Mouse (Mus musculus) testis, postnatal 10 days (tissue): ENCODE measurements around the gene Mcts2.
"Not testable (repeated sequence)": the region's sequence is repeated elsewhere in the genome, so short reads cannot be mapped to it uniquely, and the experiment has no call there.

ENCODE experiments used
- DNase-seq: peaks from one replicate; pipeline ENCODE4 v3.0.0; 2021; ENCODE audit warnings: low spot score

The Mcts2 gene

DNA sequence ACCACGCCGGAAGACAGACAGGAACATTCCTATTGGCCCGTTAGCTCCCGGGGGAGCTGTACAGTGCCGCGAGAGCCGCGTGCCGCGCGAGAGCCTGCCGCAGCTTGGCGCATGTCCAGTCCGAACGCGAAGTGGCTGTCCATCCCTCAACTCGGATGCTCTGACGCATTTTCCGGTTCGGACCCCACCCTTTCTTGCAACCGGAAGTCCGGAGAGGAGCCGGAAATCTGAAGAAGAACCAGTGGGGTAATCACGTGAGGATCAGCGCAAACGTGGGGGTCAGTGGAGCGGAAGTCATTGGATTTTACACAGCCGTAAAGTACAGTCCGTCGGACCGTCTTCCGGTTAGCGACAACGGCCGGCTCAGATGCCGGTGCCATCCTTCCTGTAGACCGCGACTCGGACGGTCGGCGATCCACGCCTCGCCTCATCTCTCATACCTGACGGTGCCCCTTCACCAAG lies at the start of gene Mcts2:
Gene Mcts2, plus strand, starts transcription at position 230 of the 462 bp plus-strand sequence.
- DNase-seq = peak; percentile 96

DNA sequence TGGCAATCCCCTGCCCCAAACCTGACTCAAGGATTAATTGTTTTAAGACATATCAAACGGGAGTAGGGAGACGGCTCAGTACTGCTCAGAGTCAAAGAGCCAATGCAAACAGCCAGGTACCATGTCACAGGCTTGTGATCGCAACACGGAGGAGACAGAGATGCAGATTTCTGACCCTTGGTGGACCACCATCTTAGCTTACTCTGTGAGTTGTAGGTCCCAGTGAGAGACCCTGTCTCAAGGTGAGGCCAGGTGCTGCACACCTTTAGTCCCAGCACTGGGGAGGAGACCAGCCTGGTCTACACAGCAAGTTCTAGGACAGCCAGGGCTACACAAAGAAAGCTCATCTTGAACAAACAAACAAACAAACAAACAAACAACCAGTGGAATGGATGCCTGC lies 49.5 kb upstream of the Mcts2 start:
- no peak for DNase-seq

DNA sequence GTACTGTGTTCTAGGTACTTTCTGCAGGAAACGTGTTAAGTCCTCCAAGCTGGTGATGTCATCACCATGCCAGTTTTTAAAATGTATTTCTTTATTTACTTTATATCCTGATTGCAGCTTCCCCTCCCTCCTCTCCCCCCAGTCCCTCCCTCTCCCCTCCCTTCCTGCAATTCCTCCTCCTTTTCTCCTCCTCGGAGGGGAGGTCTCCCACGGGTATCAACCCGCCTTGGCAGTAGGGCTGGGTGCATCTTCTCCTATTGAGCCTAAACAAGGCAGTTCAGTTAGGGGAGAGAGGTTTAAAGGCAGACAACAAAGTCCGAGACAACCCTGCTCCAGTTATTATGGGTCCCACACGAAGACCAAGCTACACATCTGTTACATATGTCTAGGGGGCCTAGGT lies 48.0 kb upstream of the Mcts2 start:
- DNase-seq = no peak

DNA sequence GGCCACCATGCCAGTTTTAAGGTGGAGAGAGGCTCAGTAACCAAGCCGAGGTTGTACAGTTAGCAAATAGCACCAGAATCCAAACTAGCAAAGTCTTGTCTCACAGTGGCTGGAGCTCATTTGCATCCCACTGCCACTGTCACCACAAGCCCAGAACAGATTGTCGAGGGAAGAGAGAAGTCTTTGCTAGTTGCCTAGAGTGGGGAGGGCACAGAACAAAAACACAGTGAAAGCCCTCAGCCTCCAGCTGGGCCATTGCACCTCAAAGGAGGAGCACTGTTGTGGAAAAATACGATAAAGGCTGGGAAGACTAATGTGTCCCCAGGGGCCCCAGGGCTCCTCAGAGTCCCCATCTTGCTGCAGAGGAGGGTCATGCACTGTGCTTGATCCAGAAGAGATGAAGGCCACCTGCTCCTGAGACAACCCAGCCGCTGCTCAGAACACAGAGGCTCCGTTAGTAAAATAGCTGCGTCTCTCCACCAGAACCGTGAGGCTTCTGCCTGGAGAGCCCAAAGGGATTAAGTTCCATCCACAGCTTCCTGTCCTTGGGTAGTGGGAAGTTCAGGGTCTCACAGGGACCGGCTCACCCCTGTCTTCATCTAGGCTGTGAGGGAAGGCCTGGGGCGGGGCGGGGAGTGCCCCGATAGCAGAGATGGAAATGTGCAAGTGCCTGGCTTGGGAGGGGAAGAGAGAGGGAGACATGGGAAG lies 47.3 kb upstream of the Mcts2 start:
- peak; percentile 66 for DNase-seq

DNA sequence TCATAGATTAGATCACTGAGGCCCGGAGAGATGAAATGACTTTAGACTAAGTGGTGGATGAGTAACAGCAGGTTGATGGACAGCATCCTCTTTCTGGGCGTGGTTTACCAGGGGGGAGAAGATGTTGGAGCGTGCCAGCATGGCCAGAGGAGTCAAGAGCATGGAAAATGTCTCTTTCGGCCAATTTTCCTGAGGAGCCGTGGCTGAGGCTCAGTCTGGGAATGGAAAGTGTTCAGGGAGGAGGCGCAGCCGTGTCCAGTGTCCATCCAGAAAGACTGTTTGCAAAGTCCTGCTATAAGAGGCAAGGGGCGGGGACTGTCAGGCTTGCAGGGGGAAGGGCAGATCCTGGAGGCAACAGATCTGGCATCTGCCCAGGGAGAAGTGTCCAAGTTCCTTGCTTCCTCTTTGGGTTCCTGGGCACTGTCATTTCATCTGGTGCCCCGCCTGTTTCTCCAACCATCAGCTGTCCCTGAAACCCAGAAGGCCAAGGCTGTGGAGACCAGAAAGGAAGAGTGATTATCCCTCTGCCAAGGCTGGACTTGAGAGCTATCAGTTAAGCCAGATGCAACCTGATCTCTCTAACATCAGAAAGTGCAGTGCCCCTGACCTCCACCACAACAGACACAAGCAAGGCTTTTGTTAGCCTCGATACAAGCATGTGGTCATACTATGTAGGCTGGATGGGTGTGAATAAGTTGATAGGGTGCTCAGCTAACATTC lies 33.8 kb upstream of the Mcts2 start:
- DNase-seq = peak; percentile 59

DNA sequence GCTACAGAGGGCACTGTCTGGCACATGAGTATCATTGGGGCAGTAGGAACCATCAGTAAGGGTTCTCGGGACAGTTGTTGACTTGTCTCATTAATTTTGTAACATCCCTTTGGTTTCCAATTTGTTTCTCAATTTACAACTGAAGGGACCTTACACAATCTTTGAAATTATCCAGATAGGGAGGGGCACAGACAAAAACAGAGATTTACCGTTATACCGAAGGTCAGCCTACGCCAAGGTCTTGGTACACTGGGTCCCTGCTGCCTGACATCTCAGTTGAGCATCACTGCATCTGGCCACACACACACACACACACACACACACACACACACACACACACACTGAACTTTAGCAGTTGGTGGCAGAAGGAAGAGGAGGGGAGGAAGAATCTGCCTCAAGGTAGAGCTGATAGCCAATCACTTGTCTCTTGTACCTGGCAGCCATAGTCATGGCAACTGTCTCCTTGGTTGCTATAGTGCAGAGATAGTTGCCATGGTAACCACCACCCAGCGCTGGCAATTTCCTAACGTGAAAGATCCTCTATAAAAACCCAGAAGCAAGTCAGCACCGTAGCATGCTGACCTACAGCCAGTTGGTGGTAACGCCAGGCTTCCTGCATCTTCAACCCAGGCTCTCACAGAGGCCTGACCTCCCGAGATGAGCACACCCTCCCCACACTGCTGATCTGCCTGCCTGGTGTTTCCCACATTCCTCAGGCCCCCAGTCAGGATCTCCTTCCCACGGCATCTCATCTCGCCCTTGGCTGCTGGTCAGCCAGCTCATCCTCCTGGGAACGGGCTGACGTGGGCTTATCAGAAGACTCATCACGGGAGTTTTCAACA lies 32.7 kb upstream of the Mcts2 start:
- no peak for DNase-seq

DNA sequence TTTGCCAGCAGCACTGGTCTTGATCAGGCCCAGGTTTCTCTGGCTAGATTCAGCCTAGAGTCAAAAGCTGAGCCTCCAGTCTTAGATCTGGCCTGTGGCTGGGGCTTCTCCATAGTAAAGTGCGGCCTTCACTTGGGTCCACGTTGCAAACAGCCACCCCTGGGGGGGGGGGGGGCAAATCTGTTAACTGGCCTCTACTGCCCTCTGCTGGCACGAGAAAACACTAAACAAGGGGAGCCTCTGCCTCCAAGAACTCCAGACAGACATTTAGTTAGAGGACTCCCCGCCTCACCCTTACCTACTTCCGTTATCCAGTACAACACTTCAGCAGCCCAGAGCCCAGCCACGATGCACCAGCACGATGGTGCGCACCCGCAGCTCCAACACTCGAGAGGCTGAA lies 29.4 kb upstream of the Mcts2 start:
- peak; percentile 62 for DNase-seq

DNA sequence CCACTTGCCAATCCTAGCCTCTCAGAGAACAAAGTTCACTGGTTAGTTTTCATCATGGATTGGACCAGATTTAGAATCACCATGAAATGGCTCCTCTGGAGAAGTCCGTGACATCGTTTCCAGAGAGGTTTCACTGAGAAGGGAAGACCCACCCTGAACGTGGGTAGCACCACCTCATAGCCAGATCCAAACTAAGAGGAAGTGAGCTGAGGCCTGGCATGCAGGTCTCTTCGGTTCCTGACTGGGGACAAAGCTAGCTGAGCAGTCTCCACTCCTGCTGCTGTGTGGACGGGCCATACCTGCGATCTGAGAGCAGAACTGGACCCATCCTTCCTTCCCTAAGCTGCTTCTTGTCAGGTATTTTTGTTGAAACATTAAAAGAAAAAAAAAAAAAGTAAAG lies 25.7 kb upstream of the Mcts2 start:
- no peak for DNase-seq

DNA sequence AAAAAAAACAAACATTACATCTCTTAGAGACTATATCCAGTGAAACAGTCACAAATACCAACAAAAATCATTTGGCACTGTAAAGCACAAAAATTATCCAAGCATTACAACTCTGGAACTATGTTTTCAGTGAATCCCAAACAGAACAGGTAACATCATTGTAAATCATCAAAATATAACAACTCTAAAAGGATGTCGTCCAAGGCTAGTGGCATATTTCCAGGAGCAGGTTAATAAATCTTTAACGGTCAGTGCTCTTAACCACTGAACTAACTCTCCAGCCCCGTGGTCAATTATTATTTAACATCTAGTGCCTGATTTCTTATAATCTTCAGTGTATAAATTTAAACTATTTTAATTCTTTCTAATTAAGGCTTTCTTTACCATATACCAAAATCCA lies 20.6 kb upstream of the Mcts2 start:
- DNase-seq = not testable (repeated sequence)

DNA sequence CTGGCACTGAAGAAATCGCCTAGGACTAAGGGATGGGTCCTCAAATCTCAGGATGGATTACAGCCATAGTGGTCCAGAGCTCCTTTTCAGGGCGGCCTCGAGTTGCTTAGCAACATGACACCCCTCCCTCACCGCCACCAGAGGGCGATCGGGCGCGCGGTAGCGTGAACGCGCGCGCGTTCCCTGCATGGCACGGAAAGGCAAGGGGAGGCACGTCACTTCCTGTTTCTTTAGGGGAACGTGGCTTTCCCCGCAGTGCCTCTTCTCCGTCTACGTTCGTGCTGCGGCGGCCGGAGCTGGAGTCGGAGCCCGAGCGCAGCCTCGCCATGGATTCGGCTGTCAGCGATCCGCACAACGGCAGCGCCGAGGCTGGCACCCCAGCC lies 17.6 kb upstream of the Mcts2 start, which contains the start of gene H13:
Gene H13, plus strand, starts transcription at position 206 of the 383 bp plus-strand sequence.
- DNase-seq = peak; percentile 94

DNA sequence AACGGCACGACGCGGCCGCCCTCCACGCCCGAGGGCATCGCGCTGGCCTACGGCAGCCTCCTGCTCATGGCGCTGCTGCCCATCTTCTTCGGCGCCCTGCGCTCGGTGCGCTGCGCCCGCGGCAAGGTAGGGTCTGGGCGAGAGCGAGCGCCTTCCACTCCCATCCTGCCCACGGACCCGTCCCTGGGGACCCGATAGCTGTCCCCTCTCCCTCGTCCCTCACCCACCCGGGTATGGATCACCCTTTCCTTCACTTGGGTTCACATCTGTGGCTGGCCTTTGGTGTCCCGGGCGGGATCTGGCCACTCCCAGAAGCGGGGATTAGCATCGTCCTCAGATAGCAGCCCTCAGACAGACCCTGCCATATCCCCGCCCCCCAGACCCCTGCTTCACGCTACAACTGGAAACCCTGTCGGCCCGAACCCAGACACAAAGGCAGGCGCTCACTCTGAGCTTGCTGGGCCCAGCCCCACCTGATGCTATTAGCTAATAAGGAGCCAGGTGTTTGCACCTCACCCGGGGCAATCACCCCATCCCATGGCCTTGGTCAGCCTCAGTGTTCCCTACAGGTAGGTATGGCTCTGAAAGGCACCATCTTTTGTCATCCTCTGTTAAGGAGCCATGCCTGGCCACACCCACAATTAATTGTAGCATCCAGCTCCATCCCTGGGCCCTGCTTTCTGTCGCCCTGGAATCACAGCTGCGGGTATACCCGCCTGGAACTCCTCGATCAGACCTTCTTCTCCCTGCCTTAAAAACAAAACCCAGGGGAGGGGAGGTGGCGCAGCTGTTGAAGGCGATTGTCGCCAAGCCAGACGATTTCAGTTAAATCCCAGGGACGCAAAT lies 17.0 kb upstream of the Mcts2 start:
- peak; percentile 62 for DNase-seq

DNA sequence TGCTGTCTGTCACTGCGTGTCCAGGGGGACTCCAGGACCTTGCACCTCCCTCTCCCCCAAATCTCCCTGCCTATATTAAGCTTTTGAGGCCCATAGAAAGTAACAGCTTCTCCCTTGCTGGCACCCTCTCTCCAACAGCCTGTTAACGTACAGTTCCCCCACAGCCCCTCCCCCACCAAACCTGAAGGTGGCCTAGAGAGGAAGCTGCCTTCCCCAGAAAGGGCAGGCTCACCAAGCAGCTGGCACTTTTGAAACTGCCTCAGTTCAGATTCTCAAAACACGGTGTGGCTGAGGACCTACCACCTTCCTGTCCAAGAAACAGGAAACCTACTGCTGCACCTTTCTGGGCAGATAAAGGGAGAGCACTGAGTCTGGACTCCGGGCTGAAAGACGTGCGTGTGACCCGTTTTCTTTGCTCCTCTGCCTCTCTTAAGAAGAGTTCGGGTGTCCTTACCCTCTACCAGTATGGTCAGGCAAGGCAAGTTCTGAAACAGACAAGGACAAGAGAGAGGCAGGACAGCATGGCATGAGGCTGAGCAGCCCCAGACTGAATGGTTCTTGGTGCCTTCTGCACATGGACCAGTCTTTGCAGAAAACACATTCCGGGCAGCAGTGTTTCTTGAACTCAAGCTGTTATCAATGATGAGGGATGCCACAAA lies 15.7 kb upstream of the Mcts2 start:
- DNase-seq = no peak

DNA sequence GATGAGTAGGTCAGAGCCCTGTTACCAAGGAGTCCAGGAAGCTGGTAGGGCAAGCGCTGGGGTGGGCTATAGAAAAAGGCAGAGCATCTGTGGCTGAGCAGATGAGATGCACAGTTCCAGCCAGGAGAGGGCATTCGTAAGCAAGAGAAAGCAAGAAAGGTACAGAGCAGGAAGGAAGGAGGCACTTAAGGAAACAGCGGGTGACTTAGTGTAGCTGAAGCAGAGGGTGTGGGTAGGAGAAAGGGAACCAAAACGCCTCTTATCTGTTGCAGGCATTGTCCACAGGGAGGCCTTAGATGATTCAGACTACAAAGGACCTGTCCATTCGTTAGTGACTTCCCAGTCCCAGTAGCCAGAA lies 15.2 kb upstream of the Mcts2 start:
- no peak for DNase-seq

DNA sequence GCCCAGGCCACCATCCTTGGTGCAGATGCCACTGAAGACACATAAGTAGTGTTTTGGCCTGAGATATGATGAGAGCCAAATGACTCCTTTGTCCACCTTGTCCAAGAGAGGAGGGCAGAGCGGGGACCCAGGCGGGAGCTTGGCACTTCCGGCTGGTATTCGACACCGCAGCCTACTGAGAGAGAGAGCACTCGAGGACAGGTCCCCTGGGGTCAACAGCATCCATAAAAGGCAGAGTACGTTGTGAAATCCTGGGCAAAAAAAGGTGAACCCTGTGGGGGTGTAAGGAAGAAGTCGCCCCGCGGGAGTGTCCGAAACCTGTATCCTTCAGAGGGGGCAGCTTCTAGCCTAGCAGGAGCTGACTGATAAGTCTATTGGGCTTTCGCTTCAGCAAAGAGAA lies 14.7 kb upstream of the Mcts2 start:
- no peak for DNase-seq

DNA sequence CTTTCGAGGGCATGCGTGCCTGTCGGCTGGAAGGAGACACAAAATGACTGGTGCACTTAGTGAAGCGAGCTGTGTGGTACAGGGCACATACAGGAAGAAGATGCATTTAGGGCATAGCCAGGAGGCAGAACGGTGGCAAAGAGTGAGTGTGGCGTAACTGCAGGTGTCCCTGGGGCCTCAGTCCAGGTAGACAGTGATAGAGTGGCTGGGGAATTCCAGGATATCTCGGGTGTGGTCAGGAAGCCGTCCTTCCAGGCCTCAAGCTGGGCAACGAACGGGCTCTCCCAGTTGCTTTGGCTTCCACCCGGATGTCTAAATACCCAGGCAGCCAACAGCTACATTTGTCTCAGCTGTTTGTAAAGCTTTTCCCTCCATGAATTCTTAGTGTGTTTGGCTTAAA lies 12.7 kb upstream of the Mcts2 start:
- no peak for DNase-seq

DNA sequence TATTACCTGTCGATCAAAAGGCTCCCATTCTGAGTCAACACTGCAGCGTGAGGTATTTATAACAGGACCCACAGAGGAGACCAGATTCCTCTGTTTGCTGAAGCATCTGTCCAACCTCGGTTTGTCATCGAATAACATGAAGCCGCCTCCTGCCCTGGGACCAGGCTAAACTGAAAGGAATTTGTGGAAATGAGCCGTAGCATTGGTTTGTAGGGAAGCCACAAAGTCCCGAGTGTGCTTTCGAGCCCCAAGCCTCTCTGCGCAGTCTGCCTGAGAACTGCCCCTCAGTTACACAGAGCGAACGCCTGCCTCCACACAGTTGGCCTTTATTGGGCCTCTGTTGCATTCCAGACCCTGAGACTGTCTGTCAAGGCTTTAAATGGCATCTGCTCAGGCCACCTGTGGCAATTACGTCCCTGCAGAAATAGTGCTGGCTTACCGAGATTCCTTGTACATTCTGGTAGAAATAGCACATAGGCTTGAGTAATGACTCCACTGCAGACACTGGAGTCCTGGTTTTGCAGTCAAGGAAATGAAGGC lies 11.5 kb upstream of the Mcts2 start:
- no peak for DNase-seq

DNA sequence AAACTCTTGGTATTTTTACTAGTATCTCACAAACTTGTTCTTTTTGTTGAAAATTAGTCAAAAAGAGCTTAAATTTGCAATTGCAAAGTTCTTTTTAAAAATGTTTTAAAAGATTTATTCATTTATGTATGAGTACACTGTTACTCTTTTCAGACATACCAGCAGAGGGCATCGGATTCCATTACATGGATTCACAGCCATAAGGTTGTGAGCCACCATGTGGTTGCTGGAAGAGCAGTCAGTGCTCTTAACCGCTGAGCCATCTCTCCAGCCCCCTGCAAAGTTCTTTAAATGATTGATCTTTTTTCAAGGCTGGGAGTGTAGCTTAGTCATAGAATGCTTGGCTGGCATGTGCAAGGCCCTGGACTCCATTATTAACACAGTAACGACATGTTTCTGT lies 8.5 kb upstream of the Mcts2 start:
- no peak for DNase-seq

DNA sequence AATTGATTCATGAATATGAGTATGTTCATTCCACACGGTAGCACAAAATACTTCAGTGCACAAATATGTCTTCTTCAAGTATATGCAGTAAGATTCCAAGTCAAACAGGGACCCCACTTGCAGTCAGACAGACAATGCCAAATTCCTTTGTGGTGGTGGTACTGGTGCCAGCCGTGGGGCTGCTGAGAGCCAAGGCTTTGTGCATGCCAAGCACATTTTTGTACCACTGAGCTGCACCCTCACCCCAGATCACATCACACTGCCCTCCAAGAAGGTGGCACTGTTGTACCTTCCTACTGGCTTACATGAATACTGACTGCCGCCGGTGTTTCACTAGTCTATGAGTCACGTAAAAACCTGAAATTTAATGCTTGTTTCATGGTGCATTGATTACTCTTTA lies 7.9 kb upstream of the Mcts2 start:
- no peak for DNase-seq

DNA sequence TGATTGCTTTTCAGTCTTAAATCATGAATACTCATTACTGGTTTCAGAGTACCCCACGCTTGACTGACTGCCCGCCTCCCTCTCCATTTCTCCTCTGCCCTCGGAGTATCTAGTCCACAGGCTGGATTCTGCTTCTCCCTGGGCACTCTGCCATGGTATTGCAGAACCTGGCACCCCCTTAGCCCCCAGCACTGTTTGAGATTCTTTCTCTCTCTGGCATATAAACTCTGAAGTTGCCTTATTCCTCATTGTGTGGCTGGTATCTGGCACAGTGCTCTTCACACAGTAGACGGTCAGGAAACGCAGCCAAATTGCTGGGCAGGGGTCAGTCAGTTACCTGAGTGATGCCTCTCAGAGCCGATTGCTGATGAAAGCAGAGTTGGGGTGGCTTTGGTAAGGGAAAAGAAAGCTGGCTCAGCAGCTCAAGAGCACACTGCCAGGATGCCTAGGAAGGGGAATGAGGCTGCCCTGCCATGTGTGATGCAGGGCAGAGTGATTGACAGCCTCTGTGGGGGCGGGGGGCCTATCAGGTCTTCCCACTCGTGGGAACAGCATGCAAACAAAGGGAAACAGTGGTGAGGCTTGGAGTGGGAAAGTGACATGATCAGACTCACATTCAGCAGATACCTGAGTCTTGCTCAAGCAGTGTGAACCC lies 7.0 kb upstream of the Mcts2 start:
- no peak for DNase-seq

DNA sequence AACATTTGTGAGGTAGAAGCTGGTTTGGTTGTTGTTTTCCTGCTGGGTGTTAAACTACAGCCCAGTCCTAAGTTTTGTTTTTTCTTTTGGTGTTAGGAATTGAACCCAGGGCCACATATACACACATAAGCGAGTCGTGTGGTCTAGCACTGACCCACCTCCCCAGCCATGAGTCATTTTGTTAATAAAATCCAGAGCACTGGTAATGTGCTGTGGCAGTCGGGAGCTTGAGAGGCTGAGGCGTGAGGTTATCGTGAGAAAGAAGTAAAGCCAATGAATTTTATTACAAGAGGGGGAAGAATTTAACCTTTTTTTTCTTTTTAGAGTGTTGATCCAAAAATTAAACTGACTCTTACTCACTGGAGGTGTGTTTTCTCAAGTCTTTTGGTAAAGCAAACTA lies 3.7 kb upstream of the Mcts2 start:
- no peak for DNase-seq

DNA sequence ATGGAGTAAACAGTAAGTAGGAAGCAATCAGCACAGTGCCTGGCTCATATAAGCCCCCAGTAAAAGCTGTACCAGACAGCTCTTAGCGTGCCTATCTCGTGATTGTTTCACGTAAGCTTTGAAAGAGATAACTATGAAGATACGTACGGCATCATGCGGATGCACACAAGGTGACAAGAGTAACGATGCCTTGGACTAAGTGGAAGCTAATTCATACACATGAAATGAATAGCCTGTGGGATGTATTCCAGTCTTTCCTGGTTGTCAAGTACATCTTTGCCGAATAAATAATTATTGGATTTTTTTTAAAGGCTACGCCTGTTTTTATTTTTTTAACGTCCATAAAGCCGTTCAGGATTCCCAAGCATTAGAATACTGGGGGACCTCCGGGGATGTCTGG lies 436 bp upstream of the Mcts2 start:
- no peak for DNase-seq
